Mouse (Mus musculus) bone marrow, adult 2 months (tissue): ENCODE data around the gene Ndufs1.

Source experiments
- CTCF ChIP-seq: fragments of 200-500 bp; IDR thresholded peaks from 2 replicates; pipeline ENCODE4 v1.5.1; 2011; ENCODE audit warnings: low read length, control low read depth; ENCODE audit not compliant: control insufficient read depth, insufficient read depth
- POLR2A ChIP-seq: fragments of 200-500 bp; IDR thresholded peaks from 2 replicates; pipeline ENCODE4 v1.6.1; 2011; ENCODE audit warnings: low read depth, mild to moderate bottlenecking, control low read depth, low read length, borderline replicate concordance; ENCODE audit not compliant: control insufficient read depth

DNA sequence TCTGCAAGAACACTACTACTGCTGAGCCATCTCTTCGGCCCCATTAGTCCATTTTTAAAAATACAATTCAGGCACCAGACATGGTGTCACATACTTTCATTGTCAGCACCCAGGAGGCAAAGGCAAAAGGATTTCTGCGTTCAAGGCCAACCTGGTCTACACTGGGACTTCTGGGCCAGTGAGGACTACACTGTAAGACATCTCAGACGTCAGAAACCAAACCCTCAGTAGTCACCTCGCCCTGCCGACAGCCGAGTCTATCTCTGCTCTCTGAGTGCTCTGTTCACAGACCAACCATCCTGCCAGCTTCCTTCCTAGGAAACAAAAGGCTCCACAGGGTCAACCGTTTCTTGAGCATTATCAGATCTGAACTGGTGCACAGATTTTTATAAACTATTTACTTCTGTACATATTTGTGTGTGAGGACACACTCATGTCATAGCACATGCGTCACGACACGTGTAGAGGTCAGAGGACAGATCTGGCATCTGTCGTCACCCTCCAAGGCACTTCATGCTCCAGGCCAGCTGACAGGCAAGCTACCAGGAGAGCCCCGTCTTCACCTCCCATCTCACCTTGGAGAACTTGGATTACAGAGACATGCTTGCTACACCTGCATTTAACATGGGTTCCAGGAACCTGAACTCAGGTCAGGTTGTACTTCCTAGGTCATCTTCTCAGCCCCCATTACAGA lies 73.7 kb downstream of the Ndufs1 start:
- TF ChIP-seq CTCF (no peak), POLR2A (no peak)
